Mouse (Mus musculus): Measurements from ENCODE around the gene Fanca. TPM values are rescaled to one million over a fixed set of nuclear protein-coding genes. Genes with fewer than 3 reads are reported as not detected.
"Not testable (repeated sequence)": the region's sequence is repeated elsewhere in the genome, so short reads cannot be mapped to it uniquely, and the experiment has no call there.

Fanca gene
- total RNA-seq, 2 experiments from 2014 or later, result 6.5 to 7.4 TPM

DNA sequence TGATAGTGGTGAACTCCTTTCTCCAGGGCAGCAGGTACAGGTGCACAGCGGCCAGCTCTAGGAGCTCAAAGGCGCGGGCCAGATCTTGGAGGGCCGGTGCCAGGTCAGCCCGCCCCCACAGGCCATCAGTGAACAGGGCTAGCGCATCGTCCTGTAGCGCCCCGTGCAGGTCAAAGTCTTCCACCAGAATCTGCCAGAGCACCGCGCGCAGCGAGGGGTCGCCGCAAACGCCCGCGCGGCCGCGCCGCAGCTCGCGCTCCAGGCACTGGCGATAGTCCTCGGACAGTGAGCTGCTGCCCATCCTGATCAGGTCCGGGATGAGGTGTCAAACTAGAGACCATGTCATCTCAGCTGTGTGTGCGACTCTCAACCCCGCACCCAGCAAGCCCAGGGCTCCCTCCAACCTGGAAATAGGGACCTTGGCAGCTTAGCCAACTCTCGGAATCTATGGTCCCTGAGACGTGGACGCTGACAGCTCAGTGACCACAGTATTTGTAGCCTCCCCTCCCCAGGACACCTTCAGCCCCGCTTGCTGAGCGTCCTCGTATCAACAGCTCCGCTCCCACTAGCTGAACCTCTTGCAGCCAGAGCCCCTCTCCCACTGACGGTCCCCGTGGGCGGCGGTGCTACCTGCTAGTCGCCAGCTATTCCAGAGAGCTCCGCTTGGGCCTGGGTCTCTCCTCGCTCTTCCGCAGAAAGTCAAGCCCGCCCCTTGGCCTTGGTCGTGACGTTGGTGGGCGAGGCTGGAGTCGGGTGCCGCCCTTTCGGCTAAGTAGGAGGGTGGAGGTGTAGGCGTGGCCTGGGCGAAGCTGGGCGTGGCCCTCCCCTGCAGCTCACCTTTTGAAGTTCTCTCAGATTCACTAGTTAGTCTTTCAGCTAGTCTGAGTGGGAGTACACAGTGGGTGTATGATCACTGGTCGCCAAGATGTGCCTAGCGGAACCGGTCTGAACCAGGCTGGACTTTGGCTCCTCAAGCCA, 82.6 kb downstream of the Fanca start, which contains the start of gene Spata2l:
TSS of gene Spata2l (minus strand) at position 714 of the 978 bp plus-strand sequence.
- intact Hi-C loops (cut with DNase I), result no loop called here
- peak; percentile 86 to 88 for DNase-seq

- no peak for DNase-seq
- intact Hi-C loops (cut with DNase I), result no loop called here
Observed at GRCm38 (mm10) chr8:123234918-123235519, 83.4 kb downstream of the Fanca start.

DNA sequence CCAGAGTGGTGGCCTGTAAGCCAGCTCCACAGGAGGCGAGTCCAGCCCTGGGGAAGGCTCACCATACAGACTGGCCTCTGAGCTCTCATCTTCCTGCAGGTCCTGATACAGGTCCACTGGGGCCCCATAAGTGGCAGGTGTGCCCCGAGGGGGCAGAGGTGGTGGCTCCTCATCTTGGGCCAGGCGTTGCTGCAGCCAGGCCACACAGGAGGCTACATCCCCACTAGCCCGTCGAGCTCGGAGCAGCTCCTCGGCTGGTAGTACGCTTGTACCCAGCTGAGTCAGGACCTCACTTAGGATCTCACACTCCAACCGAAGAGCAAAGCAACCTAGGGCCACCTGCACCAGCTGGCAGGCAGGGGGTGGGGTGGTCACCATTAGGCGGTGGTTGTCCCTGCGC, 84.6 kb downstream of the Fanca start:
- intact Hi-C loops (cut with DNase I), result no loop called here
- no peak for DNase-seq

DNA sequence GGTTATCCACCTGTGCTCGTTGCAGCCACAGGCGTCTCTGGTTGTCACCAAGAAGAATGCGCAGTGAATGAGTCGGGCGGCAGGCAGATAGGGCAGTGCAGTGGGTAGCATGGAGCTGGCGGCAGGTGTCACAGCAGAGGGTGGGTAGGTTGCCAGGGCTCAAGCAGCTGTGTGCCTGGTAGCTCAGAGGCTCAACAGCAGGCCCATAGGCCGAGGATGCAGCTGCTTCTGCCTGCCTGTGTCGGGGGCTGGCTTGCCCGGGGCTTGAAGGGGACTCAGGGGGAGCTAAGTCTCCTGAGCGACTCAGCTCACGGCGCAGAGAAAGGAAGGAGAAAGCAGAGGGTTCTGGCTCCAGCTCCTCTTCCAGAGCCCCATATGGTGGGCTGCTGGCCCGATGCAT, 85.1 kb downstream of the Fanca start:
- DNase-seq, result no peak

DNA sequence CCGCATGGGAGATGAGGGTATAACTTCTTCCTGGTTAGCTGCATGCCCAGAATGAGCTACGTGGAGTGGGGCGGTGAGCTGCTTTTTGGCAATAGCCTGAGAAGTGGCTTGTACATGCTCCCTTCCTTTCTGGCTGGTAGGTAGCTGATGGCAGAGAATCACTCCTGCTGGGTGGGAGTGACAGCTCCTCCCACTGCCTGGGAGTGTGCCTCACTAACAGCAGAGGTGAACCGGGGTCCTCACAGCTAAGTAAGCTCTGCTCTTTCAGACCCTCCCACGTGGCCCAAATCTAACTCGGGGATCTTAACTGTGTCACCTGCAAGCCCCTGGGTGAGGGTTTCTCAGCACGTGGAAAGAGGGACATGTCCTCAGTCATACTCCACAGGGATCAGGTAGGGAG, 85.8 kb downstream of the Fanca start:
- no peak for DNase-seq
- intact Hi-C loops (cut with DNase I), result no loop called here

More for the DNA sequence above, 85.1 kb downstream of the Fanca start:
- intact Hi-C loops (cut with DNase I), result no loop called here

- intact Hi-C loops (cut with DNase I), result no loop called here
- peak; percentile 38 to 51 for DNase-seq
Observed at GRCm38 (mm10) chr8:123231742-123232141, 86.6 kb downstream of the Fanca start.

- intact Hi-C loops (cut with DNase I); DNase-seq: not testable (repeated sequence)
Observed at GRCm38 (mm10) chr8:123230326-123230725, 88.0 kb downstream of the Fanca start.

DNA sequence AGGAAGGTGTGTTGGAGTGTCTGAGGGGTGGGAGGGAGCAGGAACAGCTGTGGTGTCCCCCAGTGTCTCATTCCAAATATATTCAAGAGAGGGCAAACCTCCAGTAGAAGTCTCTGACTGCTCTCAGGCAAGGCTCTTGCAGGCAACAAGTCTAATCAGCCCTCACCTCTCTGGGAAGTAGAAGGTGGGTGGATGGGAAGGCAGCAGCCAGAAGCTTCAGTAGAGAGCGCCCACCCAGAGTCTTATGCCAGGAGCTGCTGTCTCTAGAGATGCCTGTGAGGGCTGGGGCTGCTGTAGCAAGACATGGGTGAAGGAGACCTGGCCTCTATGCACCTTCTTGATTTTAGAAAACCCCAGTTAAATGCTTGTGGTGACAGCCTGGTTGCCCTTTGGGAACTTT, 90.0 kb downstream of the Fanca start:
- DNase-seq, result no peak
- intact Hi-C loops (cut with DNase I), result no loop called here

GRCm38 (mm10) chr8:123224278-123225266, 93.8 kb downstream of the Fanca start, which contains the start of gene Cdk10:
Cdk10 (plus strand) TSS chr8:123224842.
- intact Hi-C loops (cut with DNase I), result no loop called here
- peak; percentile 95 to 98 for DNase-seq

DNA sequence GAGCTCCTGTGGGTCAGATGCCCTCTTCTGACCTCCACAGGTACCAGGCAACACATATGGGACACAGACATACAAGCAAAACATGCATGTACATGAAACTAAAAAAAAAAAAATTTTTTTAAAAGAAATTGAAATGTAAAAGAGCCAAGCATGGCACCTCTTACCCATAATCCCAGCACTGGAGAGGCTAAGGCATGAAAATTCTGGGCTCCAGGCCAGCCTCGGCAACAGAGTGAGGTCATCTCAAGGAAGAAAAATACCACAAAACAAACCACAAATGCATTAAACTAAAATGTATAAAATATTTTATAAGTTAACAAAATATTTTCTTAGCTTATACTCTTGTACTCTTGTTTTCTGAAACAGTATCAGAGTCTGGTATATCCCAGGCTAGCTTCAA, 97.5 kb downstream of the Fanca start:
- intact Hi-C loops (cut with DNase I), result no loop called here
- DNase-seq, result no peak

Other genes with a start within 250 kb of the Fanca start
- 100 to 1,000 TPM; 536 to 545 TPM for gene Rpl13, start 216.2 kb downstream of the Fanca start, total RNA-seq (2021)
- gene Cpne7, start 201.2 kb downstream of the Fanca start, total RNA-seq (2021), result 1 to 10 TPM in 1 of 2 experiments, under 1 TPM in 1; 0.64 to 1.3 TPM
- 1 to 10 TPM; 1.3 to 2.3 TPM for gene Sult5a1, start 160.3 kb downstream of the Fanca start, total RNA-seq (2021)
- 10 to 100 TPM in 1 of 2 experiments, 1 to 10 TPM in 1; 9.6 to 29.0 TPM for gene Dpep1, start 132.3 kb downstream of the Fanca start, total RNA-seq (2021)
- 10 to 100 TPM; 64.2 to 82.9 TPM for gene Chmp1a, start 105.8 kb downstream of the Fanca start, total RNA-seq (2021)
- 10 to 100 TPM; 42.9 to 48.5 TPM for gene Spata33, start 105.7 kb downstream of the Fanca start, total RNA-seq (2021)
- gene Cdk10, start 93.7 kb downstream of the Fanca start, total RNA-seq (2021), result 10 to 100 TPM; 26.4 to 27.9 TPM
- gene Spata2l, start 82.3 kb downstream of the Fanca start, total RNA-seq (2021), result 1 to 10 TPM; 6.4 to 6.8 TPM
- 10 to 100 TPM; 10.7 to 12.1 TPM for gene Zfp276, start 64.4 kb downstream of the Fanca start, total RNA-seq (2021)
- 10 to 100 TPM; 22.9 to 27.0 TPM for gene Vps9d1, start 64.2 kb downstream of the Fanca start, total RNA-seq (2021)
- gene Spire2, start 14.1 kb upstream of the Fanca start, total RNA-seq (2021), result under 1 TPM; 0.26 to 0.32 TPM
- 100 to 1,000 TPM; 161 to 167 TPM for gene Tcf25, start 55.2 kb upstream of the Fanca start, total RNA-seq (2021)
- gene Mc1r, start 88.5 kb upstream of the Fanca start, total RNA-seq (2021), result not detected
- gene Tubb3, start 92.8 kb upstream of the Fanca start, total RNA-seq (2021), result under 1 TPM; 0.55 to 0.98 TPM
- gene Def8, start 105.0 kb upstream of the Fanca start, total RNA-seq (2021), result 10 to 100 TPM; 57.2 to 65.2 TPM
- 10 to 100 TPM; 62.7 to 66.3 TPM for gene Afg3l1, start 159.3 kb upstream of the Fanca start, total RNA-seq (2021)
- gene Dbndd1, start 196.9 kb upstream of the Fanca start, total RNA-seq (2021), result not detected
- gene Gas8, start 200.3 kb upstream of the Fanca start, total RNA-seq (2021), result 1 to 10 TPM; 6.1 to 7.1 TPM